Mouse (Mus musculus) neural tube, embryonic 15.5 days (tissue): ENCODE results near the gene Camsap1. TPM values are rescaled to one million over a fixed set of nuclear protein-coding genes. Genes with fewer than 3 reads are reported as not detected.

Experiments
- ATAC-seq: fragments of 200-750 bp; cut with Nextera tagmentation; 2 replicates; pipeline ENCODE4 v1.8.0; 2017; ENCODE audit warnings: mild to moderate bottlenecking, moderate TSS enrichment, moderate library complexity; ENCODE audit not compliant: low FRiP score
- H3K27ac ChIP-seq: fragments of 300-500 bp; sonication (generic); replicated peaks from 2 replicates; pipeline ENCODE4 v1.5.1; 2015; ENCODE audit warnings: mild to moderate bottlenecking, inconsistent platforms
- H3K27me3 ChIP-seq: fragments of 300-500 bp; sonication (generic); replicated peaks from 2 replicates; pipeline ENCODE4 v1.6.1; 2015; ENCODE audit warnings: inconsistent platforms
- H3K36me3 ChIP-seq: fragments of 300-500 bp; sonication (generic); 2 replicates; pipeline ENCODE4 v1.6.1; 2015; ENCODE audit warnings: inconsistent platforms
- H3K4me1 ChIP-seq: fragments of 300-500 bp; sonication (generic); 2 replicates; pipeline ENCODE4 v1.6.1; 2015; ENCODE audit warnings: inconsistent platforms
- H3K4me2 ChIP-seq: fragments of 300-500 bp; sonication (generic); 2 replicates; pipeline ENCODE4 v1.6.1; 2015; ENCODE audit warnings: inconsistent platforms, mild to moderate bottlenecking, moderate library complexity
- H3K4me3 ChIP-seq: fragments of 300-500 bp; sonication (generic); replicated peaks from 2 replicates; pipeline ENCODE4 v1.5.1; 2015; ENCODE audit warnings: mild to moderate bottlenecking, inconsistent platforms
- H3K9ac ChIP-seq: fragments of 300-500 bp; sonication (generic); replicated peaks from 2 replicates; pipeline ENCODE4 v1.6.1; 2015; ENCODE audit warnings: mild to moderate bottlenecking, inconsistent platforms
- H3K9me3 ChIP-seq: fragments of 300-500 bp; sonication (generic); replicated peaks from 2 replicates; pipeline ENCODE4 v1.6.1; 2016; ENCODE audit warnings: inconsistent platforms
- WGBS: fragments of 180-500 bp; shearing (Covaris S2); methylation state at CpG from one replicate; pipeline ENCODE4 v1.1.7; 2015; ENCODE audit warnings: mixed read lengths; 5-methylcytosine and 5-hydroxymethylcytosine counted together
- polyA plus RNA-seq: library from polyadenylated mRNA; unstranded; fragments of >200 nt; fragmentation: Nextera tagmentation; extraction: Ambion mirVana; gene quantifications from 2 replicates; pipeline ENCODE4 v1.2.1, GENCODE M21; 2015

Camsap1 gene
- 42.3 and 61.6 TPM in 2 replicates for polyA plus RNA-seq

DNA sequence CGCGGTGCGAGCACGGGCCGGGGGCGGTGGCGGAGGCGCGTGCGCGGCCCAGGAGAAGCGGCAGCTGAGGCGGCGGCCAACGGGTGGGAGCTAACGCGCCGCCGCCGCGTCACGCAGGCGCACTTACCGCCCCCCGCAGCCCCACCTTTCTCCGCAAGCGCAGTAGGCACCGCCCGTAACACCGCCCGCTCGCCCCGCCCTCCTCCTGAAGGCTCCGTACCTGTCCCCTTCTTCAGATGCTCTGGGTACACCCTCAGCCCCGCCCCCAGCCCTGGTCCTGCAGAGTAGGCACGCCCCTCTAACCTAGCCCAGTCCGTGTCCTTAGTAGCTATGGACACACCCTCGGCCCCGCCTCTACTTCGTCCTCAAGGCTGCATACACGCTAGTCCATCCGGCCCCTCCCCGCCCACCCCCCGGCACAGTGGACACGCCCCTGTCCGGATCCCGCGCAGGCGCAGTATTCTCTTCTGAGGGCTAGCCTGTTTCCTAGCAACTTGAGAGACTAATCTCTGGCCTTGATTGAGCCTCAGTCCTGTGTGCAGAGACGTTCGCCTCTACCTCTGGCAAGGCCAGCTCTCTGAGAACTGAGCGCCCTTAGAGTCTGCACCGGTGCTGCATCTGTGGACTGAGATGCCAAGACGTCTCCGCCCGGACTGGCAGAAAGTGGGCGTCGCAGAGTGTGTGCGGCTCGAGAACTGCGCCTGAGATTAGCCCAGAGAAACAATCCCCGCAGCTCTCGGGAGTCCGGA, at the start of gene Camsap1:
Camsap1 (minus strand) TSS at position 124 of the 749 bp plus-strand sequence.
- Histone ChIP-seq H3K4me1 (peaks cover 51% of the 10 kb centered on the region), H3K4me2 (peak within 1 kb of the TSS; percentile 80), H3K27ac (peak within 1 kb of the TSS; percentile 94), H3K9ac (peak within 1 kb of the TSS; percentile 97), H3K27me3 (no peaks in the 10 kb centered on the region), H3K36me3 (no peaks in the 10 kb centered on the region), H3K4me3 (peak within 1 kb of the TSS; percentile 73), H3K9me3 (no peaks in the 10 kb centered on the region)
- under 1% methylated on average over 51 of the region's 64 CpGs for WGBS
- ATAC-seq: peak; percentile 99

DNA sequence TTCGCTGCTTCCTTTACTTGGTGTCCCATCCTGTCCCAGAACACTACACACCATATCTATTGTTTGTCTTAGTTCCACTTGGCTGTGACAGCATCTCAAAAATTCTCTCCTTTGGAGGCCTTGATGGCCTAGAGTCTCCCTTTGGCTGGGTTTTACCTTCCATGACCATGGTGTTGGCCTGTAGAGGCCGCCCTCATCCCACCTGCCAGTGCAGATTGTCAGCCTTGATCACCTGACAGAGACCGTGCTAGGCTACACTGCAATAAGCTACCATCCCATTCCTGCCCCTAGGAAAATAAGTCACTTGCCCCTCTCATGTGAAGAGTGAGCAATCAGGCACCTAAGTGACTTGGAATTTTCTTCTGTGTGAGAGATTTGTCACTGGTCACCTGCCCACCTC, 47.2 kb upstream of the Camsap1 start:
- Histone ChIP-seq H3K36me3 (no peaks in the 10 kb centered on the region), H3K4me1 (peaks cover 16% of the 10 kb centered on the region), H3K4me2 (no peak overlapping the region), H3K27ac (no peak overlapping the region), H3K9me3 (no peaks in the 10 kb centered on the region), H3K9ac (no peak overlapping the region), H3K27me3 (peaks cover 9% of the 10 kb centered on the region), H3K4me3 (no peak overlapping the region)
- no peak for ATAC-seq
- 49% methylated on average over 3 of the region's 3 CpGs for WGBS

DNA sequence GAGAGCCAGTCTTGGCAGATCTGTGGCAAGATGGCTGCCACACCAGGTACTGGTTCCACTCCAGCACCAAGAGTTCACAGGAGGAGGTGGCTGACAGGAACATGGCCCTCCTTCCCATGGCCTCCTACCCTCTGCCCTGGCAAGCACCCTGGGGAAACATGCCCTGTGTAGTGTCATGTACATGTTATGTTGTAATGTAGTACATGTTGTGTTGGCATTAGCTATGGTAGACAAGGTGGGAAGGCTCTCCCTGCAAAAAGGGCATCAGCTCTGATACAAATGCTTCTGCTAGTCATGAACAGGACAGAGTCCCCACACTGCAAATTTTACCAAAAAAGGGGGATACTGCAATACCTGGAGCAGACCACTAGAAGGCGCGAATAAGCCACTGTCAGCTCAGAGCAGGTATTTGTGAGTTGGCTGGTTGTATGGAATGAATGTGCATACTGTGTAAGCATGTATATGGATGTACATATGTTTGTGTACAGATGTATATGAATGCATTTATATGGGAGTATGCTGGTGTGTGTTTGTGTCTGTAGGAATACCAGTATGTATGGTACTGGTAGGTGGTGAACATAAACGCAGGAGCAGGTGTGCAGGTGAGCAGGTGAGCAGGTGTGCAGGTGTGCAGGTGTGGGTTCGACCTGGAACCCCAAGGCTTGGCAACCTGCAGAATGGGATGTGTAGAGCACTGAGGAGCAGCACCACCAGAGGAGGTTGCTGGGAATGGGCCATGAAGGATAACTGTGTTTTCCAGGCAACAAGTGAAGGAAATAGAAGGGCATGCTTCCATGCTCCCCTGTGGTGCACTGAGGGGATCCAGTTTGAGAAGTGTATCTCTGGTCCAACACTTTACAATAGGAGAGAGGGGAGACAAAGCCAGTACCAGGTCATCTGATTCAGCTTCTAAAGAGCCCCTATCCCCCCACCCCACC, 41.3 kb upstream of the Camsap1 start:
- H3K27ac ChIP-seq: no peak overlapping the region
- no peak overlapping the region for H3K9ac ChIP-seq
- H3K4me3 ChIP-seq: no peak overlapping the region
- no peak for ATAC-seq
- no peaks in the 10 kb centered on the region for H3K36me3 ChIP-seq
- 35% methylated on average over 4 of the region's 4 CpGs for WGBS
- peaks cover 24% of the 10 kb centered on the region for H3K4me1 ChIP-seq
- no peaks in the 10 kb centered on the region for H3K9me3 ChIP-seq
- H3K4me2 ChIP-seq: no peak overlapping the region
- H3K27me3 ChIP-seq: no peaks in the 10 kb centered on the region

DNA sequence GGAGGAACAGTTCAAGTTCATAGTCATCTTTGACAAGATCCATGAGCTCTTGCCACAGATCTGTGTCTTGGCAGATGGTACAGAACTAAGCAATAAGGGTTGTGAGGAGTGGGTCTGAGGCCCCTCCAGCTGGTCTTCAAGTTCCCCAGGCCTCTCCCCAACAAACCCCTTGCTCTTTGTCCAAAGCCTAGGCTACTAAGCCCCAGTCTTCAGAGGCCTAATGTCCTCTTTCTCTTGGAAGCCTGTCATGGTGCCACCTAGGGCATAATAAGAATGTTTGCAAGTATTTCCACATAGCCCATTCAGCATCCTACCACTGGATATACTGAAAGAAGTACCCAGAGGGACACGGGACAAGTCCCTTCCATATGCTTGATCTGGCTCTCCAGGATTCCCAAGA, 39.5 kb upstream of the Camsap1 start:
- Histone ChIP-seq H3K27ac (no peak overlapping the region), H3K4me1 (peaks cover 35% of the 10 kb centered on the region), H3K9me3 (no peaks in the 10 kb centered on the region), H3K27me3 (no peaks in the 10 kb centered on the region), H3K4me3 (no peak overlapping the region), H3K4me2 (no peak overlapping the region), H3K36me3 (no peaks in the 10 kb centered on the region), H3K9ac (no peak overlapping the region)
- WGBS: 91% methylated on average over 1 of the region's 1 CpGs
- no peak for ATAC-seq

GRCm38 (mm10) chr2:26022258-26022565, 39.1 kb upstream of the Camsap1 start:
- ATAC-seq: no peak; the same call in 1 of the 2 replicates
- Histone ChIP-seq H3K4me1 (peaks cover 40% of the 10 kb centered on the region), H3K27ac (peak overlapping the region; percentile 68; the same call in 1 of the 2 replicates), H3K9me3 (no peaks in the 10 kb centered on the region), H3K4me2 (peak overlapping the region; percentile 96), H3K4me3 (0 out of 2 replicates have a peak overlapping the region, but pooled peaks have one; percentile 93), H3K9ac (no peak overlapping the region), H3K36me3 (no peaks in the 10 kb centered on the region), H3K27me3 (no peaks in the 10 kb centered on the region)
- WGBS: 83% methylated on average over 8 of the region's 8 CpGs

GRCm38 (mm10) chr2:26021561-26022257, 38.6 kb upstream of the Camsap1 start, which contains the start of gene Ubac1:
Gene Ubac1 (minus strand): TSS chr2:26021747.
- no peaks in the 10 kb centered on the region for H3K9me3 ChIP-seq
- peak; percentile 93 for ATAC-seq
- peak within 1 kb of the TSS; percentile 93 for H3K4me3 ChIP-seq
- H3K36me3 ChIP-seq: no peaks in the 10 kb centered on the region
- peaks cover 45% of the 10 kb centered on the region for H3K4me1 ChIP-seq
- H3K9ac ChIP-seq: peak within 1 kb of the TSS; percentile 84
- peak within 1 kb of the TSS; percentile 89 for H3K27ac ChIP-seq
- WGBS: 6% methylated on average over 47 of the region's 50 CpGs
- H3K4me2 ChIP-seq: peak within 1 kb of the TSS; percentile 96
- H3K27me3 ChIP-seq: no peaks in the 10 kb centered on the region

- Histone ChIP-seq H3K27ac (peak overlapping the region; percentile 89), H3K9ac (peak overlapping the region; percentile 84), H3K9me3 (no peaks in the 10 kb centered on the region), H3K4me3 (peak overlapping the region; percentile 93), H3K36me3 (peaks cover 4% of the 10 kb centered on the region), H3K4me2 (peak overlapping the region; percentile 96), H3K4me1 (peaks cover 45% of the 10 kb centered on the region), H3K27me3 (no peaks in the 10 kb centered on the region)
- peak; percentile 16; the same call in 1 of the 2 replicates for ATAC-seq
- WGBS: 3% methylated on average over 36 of the region's 38 CpGs
Measured at GRCm38 (mm10) chr2:26020714-26021560, 37.9 kb upstream of the Camsap1 start.

DNA sequence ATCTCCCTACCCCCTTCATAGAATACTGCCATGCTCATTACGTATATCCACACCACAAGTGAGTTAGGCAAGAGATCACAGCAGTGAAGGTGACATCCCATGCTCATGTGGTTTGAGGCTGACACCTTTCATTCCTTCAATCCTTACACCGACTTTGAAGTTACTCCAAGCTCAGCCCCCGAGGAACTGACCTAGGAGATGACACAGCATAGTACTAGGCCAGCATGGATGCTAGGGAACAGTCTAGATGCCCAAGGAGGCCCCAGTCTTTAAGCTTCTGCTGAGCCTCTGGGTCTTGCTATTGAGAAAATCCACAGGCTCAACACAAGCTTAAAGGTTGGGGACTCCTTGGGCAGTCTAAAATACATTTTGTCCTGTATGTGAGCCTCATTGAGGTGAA, 36.8 kb upstream of the Camsap1 start:
- Histone ChIP-seq H3K4me3 (no peak overlapping the region), H3K9ac (peak overlapping the region; percentile 84; the same call in 1 of the 2 replicates), H3K27me3 (no peaks in the 10 kb centered on the region), H3K9me3 (no peaks in the 10 kb centered on the region), H3K27ac (no peak overlapping the region), H3K4me2 (peak overlapping the region; percentile 96), H3K4me1 (peaks cover 45% of the 10 kb centered on the region), H3K36me3 (peaks cover 12% of the 10 kb centered on the region)
- WGBS: 82% methylated on average over 3 of the region's 3 CpGs
- ATAC-seq: no peak

DNA sequence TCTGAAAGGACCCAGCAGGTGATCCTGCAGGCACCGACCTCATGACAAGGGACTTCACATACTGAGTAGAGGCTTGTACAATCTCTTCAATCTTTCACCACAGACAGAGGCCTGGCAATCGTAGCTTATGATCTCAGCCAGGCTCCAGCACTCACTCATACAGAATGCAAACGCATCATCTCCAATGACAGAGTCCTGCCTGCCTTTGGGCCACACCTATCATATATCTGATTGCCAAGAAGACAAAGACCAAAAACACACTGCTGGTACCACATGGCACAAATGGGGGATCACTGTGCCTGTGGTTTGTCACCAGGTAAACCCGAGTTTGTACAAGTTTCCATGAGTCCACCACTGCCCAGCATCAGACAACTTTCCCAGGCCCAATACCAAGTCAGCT, 34.2 kb upstream of the Camsap1 start:
- WGBS: 73% methylated on average over 4 of the region's 4 CpGs
- no peaks in the 10 kb centered on the region for H3K9me3 ChIP-seq
- H3K27me3 ChIP-seq: no peaks in the 10 kb centered on the region
- no peak overlapping the region for H3K4me3 ChIP-seq
- H3K4me2 ChIP-seq: no peak overlapping the region
- H3K9ac ChIP-seq: no peak overlapping the region
- ATAC-seq: no peak
- no peak overlapping the region for H3K27ac ChIP-seq
- H3K4me1 ChIP-seq: peaks cover 40% of the 10 kb centered on the region
- peaks cover 36% of the 10 kb centered on the region for H3K36me3 ChIP-seq

GRCm38 (mm10) chr2:26013674-26014073, 30.6 kb upstream of the Camsap1 start:
- WGBS: 92% methylated on average over 3 of the region's 3 CpGs
- no peak overlapping the region for H3K4me3 ChIP-seq
- H3K9ac ChIP-seq: no peak overlapping the region
- H3K4me1 ChIP-seq: peaks cover 17% of the 10 kb centered on the region
- H3K36me3 ChIP-seq: peaks cover 72% of the 10 kb centered on the region
- H3K27ac ChIP-seq: no peak overlapping the region
- H3K4me2 ChIP-seq: no peak overlapping the region
- H3K27me3 ChIP-seq: no peaks in the 10 kb centered on the region
- no peak for ATAC-seq
- no peaks in the 10 kb centered on the region for H3K9me3 ChIP-seq
